Mouse (Mus musculus): ENCODE data around the gene Aldh2. TPM values are rescaled to one million over a fixed set of nuclear protein-coding genes. Genes with fewer than 3 reads are reported as not detected.
A peak's percentile ranks its signal among the peaks of the same experiment; 100 is the strongest.

Aldh2 gene
- polyA plus RNA-seq, 1 experiment = 384 TPM

GRCm38 (mm10) chr5:121547084-121547483 is 46.5 kb downstream of the Aldh2 start:
- Histone ChIP-seq H3K4me3 (ENCODE audit: extremely low read depth, insufficient read depth, insufficient read length) (no peak overlapping the region), H3K36me3 (ENCODE audit: control insufficient read depth, insufficient read depth, low read length) (no peaks in the 10 kb centered on the region), H3K4me1 (ENCODE audit: control insufficient read depth, insufficient read depth, insufficient read length) (peaks cover 2% of the 10 kb centered on the region; the same call in 1 of the 2 replicates), H3K27ac (ENCODE audit: insufficient read depth, low read length) (no peak overlapping the region), H3K27me3 (ENCODE audit: control insufficient read depth, insufficient read depth, low read length) (no peaks in the 10 kb centered on the region)
- DNase-seq (ENCODE audit: low read depth in 1 of 2, low spot score in 2 of 2) = no peak
- 80% methylated on average over 3 of the region's 3 CpGs for WGBS
- TF ChIP-seq CTCF (IDR thresholded peaks at IDR 0.05; ENCODE audit: extremely low read depth, insufficient read depth, insufficient read length, insufficient replicate concordance) (no peak), POLR2A (IDR thresholded peaks at IDR 0.05; ENCODE audit: low read depth, low read length) (no peak)

- Histone ChIP-seq H3K4me3 (ENCODE audit: extremely low read depth, insufficient read depth, insufficient read length) (peak overlapping the region; percentile 81; the same call in 1 of the 2 replicates), H3K27ac (ENCODE audit: insufficient read depth, low read length) (no peak overlapping the region), H3K27me3 (ENCODE audit: control insufficient read depth, insufficient read depth, low read length) (no peaks in the 10 kb centered on the region), H3K36me3 (ENCODE audit: control insufficient read depth, insufficient read depth, low read length) (no peaks in the 10 kb centered on the region), H3K4me1 (ENCODE audit: control insufficient read depth, insufficient read depth, insufficient read length) (peaks cover 2% of the 10 kb centered on the region; the same call in 1 of the 2 replicates)
- peak in 1 of 2 experiments; percentile 41 for DNase-seq (ENCODE audit: low read depth in 1 of 2, low spot score in 2 of 2)
- TF ChIP-seq CTCF (IDR thresholded peaks at IDR 0.05; ENCODE audit: extremely low read depth, insufficient read depth, insufficient read length, insufficient replicate concordance) = peak; percentile 53; the same call in 1 of the 2 replicates
- no peak for TF ChIP-seq POLR2A (IDR thresholded peaks at IDR 0.05; ENCODE audit: low read depth, low read length)
- WGBS = 8% methylated on average over 6 of the region's 6 CpGs
These were observed 47.1 kb downstream of the Aldh2 start for GRCm38 (mm10) chr5:121546530-121546895.

- TF ChIP-seq POLR2A (IDR thresholded peaks at IDR 0.05; ENCODE audit: low read depth, low read length) (peak; percentile 22; the same call in 1 of the 2 replicates), CTCF (IDR thresholded peaks at IDR 0.05; ENCODE audit: extremely low read depth, insufficient read depth, insufficient read length, insufficient replicate concordance) (no peak)
- Histone ChIP-seq H3K27ac (ENCODE audit: insufficient read depth, low read length) (peak within 1 kb of the TSS; percentile 91), H3K36me3 (ENCODE audit: control insufficient read depth, insufficient read depth, low read length) (no peaks in the 10 kb centered on the region), H3K4me3 (ENCODE audit: extremely low read depth, insufficient read depth, insufficient read length) (peak within 1 kb of the TSS; percentile 81), H3K27me3 (ENCODE audit: control insufficient read depth, insufficient read depth, low read length) (no peaks in the 10 kb centered on the region), H3K4me1 (ENCODE audit: control insufficient read depth, insufficient read depth, insufficient read length) (peaks cover 2% of the 10 kb centered on the region; the same call in 1 of the 2 replicates)
- under 1% methylated on average over 55 of the region's 55 CpGs for WGBS
- peak; percentile 86 to 89 for DNase-seq (ENCODE audit: low read depth in 1 of 2, low spot score in 2 of 2)
These were observed 47.7 kb downstream of the Aldh2 start, which contains the start of gene Mapkapk5 for GRCm38 (mm10) chr5:121545793-121546529. Mapkapk5 (minus strand) TSS chr5:121545905.

GRCm38 (mm10) chr5:121544910-121545792 is 48.5 kb downstream of the Aldh2 start, which contains the start of the genes Adam1a and Gm42878:
Adam1a (minus strand) TSS chr5:121545482.
Gm42878 (minus strand) TSS chr5:121545482.
- H3K36me3 ChIP-seq (ENCODE audit: control insufficient read depth, insufficient read depth, low read length) = no peaks in the 10 kb centered on the region
- WGBS = 1% methylated on average over 59 of the region's 97 CpGs
- H3K4me3 ChIP-seq (ENCODE audit: extremely low read depth, insufficient read depth, insufficient read length) = peak within 1 kb of the TSS; percentile 81
- peak within 1 kb of the TSS; percentile 91 for H3K27ac ChIP-seq (ENCODE audit: insufficient read depth, low read length)
- peak in 1 of 2 experiments; percentile 41 for DNase-seq (ENCODE audit: low read depth in 1 of 2, low spot score in 2 of 2)
- no peaks in the 10 kb centered on the region for H3K27me3 ChIP-seq (ENCODE audit: control insufficient read depth, insufficient read depth, low read length)
- TF ChIP-seq POLR2A (IDR thresholded peaks at IDR 0.05; ENCODE audit: low read depth, low read length) = no peak
- TF ChIP-seq CTCF (IDR thresholded peaks at IDR 0.05; ENCODE audit: extremely low read depth, insufficient read depth, insufficient read length, insufficient replicate concordance) = no peak
- H3K4me1 ChIP-seq (ENCODE audit: control insufficient read depth, insufficient read depth, insufficient read length) = peaks cover 2% of the 10 kb centered on the region; the same call in 1 of the 2 replicates

- Histone ChIP-seq H3K4me3 (ENCODE audit: extremely low read depth, insufficient read depth, insufficient read length) (no peak overlapping the region), H3K27me3 (ENCODE audit: control insufficient read depth, insufficient read depth, low read length) (no peaks in the 10 kb centered on the region), H3K4me1 (ENCODE audit: control insufficient read depth, insufficient read depth, insufficient read length) (peaks cover 2% of the 10 kb centered on the region; the same call in 1 of the 2 replicates), H3K27ac (ENCODE audit: insufficient read depth, low read length) (no peak overlapping the region), H3K36me3 (ENCODE audit: control insufficient read depth, insufficient read depth, low read length) (0 out of 2 replicates have a peak, but pooled peaks cover 3% of the 10 kb centered on the region)
- no peak for DNase-seq (ENCODE audit: low read depth in 1 of 2, low spot score in 2 of 2)
- 88% methylated on average over 3 of the region's 3 CpGs for WGBS
- TF ChIP-seq POLR2A (IDR thresholded peaks at IDR 0.05; ENCODE audit: low read depth, low read length) = no peak
- TF ChIP-seq CTCF (IDR thresholded peaks at IDR 0.05; ENCODE audit: extremely low read depth, insufficient read depth, insufficient read length, insufficient replicate concordance) = no peak
These were observed 50.3 kb downstream of the Aldh2 start for GRCm38 (mm10) chr5:121543370-121543769.

GRCm38 (mm10) chr5:121541235-121541634 is 52.4 kb downstream of the Aldh2 start:
- 79% methylated on average over 7 of the region's 7 CpGs for WGBS
- no peak for TF ChIP-seq POLR2A (IDR thresholded peaks at IDR 0.05; ENCODE audit: low read depth, low read length)
- TF ChIP-seq CTCF (IDR thresholded peaks at IDR 0.05; ENCODE audit: extremely low read depth, insufficient read depth, insufficient read length, insufficient replicate concordance) = no peak
- no peak overlapping the region for H3K27ac ChIP-seq (ENCODE audit: insufficient read depth, low read length)
- DNase-seq (ENCODE audit: low read depth in 1 of 2, low spot score in 2 of 2) = no peak
- H3K4me1 ChIP-seq (ENCODE audit: control insufficient read depth, insufficient read depth, insufficient read length) = peaks cover 2% of the 10 kb centered on the region; the same call in 1 of the 2 replicates
- no peaks in the 10 kb centered on the region for H3K27me3 ChIP-seq (ENCODE audit: control insufficient read depth, insufficient read depth, low read length)
- H3K36me3 ChIP-seq (ENCODE audit: control insufficient read depth, insufficient read depth, low read length) = peaks cover 3% of the 10 kb centered on the region; the same call in 1 of the 2 replicates
- H3K4me3 ChIP-seq (ENCODE audit: extremely low read depth, insufficient read depth, insufficient read length) = no peak overlapping the region

All from spleen, adult 2 months (tissue).